Mouse (Mus musculus) small intestine, adult 2 months (tissue): ENCODE data around the gene Fam92b. TPM values are rescaled to one million over a fixed set of nuclear protein-coding genes. Genes with fewer than 3 reads are reported as not detected.

ENCODE experiments used
- H3K27ac ChIP-seq: fragments of 200-500 bp; 2 replicates; pipeline ENCODE4 v1.5.1; 2012; ENCODE audit warnings: low read depth, low read length, control low read depth, inconsistent platforms; ENCODE audit not compliant: insufficient read depth
- H3K27me3 ChIP-seq: fragments of 200-500 bp; 2 replicates; pipeline ENCODE4 v1.6.1; 2012; ENCODE audit warnings: mild to moderate bottlenecking, moderate library complexity, low read length, inconsistent platforms; ENCODE audit not compliant: control insufficient read depth, insufficient read depth
- H3K36me3 ChIP-seq: fragments of 200-500 bp; 2 replicates; pipeline ENCODE4 v1.6.1; 2012; ENCODE audit warnings: mild to moderate bottlenecking, low read length, control low read depth, inconsistent platforms; ENCODE audit not compliant: control insufficient read depth, insufficient read depth
- H3K4me1 ChIP-seq: fragments of 200-500 bp; 2 replicates; pipeline ENCODE4 v1.6.1; 2012; ENCODE audit warnings: low read length, inconsistent platforms, mixed read lengths; ENCODE audit not compliant: control insufficient read depth, insufficient read depth, insufficient read length
- H3K4me3 ChIP-seq: fragments of 200-500 bp; 2 replicates; pipeline ENCODE4 v1.5.1; 2012; ENCODE audit warnings: low read depth, mild to moderate bottlenecking, control low read depth, inconsistent platforms, low read length, moderate library complexity
- CTCF ChIP-seq: fragments of 200-500 bp; IDR thresholded peaks from 2 replicates; pipeline ENCODE4 v1.5.1; 2012; ENCODE audit warnings: low read depth, mild to moderate bottlenecking, control low read depth, inconsistent platforms, low read length, moderate library complexity, mixed read lengths; ENCODE audit not compliant: insufficient replicate concordance, insufficient read length; ENCODE audit errors: extremely low read depth
- POLR2A ChIP-seq: fragments of 200-500 bp; IDR thresholded peaks from 2 replicates; pipeline ENCODE4 v1.6.1; 2012; ENCODE audit warnings: low read depth, mild to moderate bottlenecking, control low read depth, inconsistent platforms, low read length, moderate library complexity
- WGBS: fragments of 180-500 bp; shearing (Covaris S2); methylation state at CpG from one replicate; pipeline ENCODE4 v1.1.7; 2018; 5-methylcytosine and 5-hydroxymethylcytosine counted together
- polyA plus RNA-seq: library from polyadenylated mRNA; depleted of rRNA; stranded (reverse); fragments of >200 nt; gene quantifications from 2 replicates; pipeline ENCODE4 v1.2.3, GENCODE M21; 2012

Gene Fam92b
- polyA plus RNA-seq, 1 experiment = not detected

GRCm38 (mm10) chr8:120181274-120181673 lies 4.0 kb upstream of the Fam92b start:
- H3K27ac ChIP-seq = no peak overlapping the region
- peaks cover 10% of the 10 kb centered on the region for H3K4me1 ChIP-seq
- peaks cover 11% of the 10 kb centered on the region; the same call in 1 of the 2 replicates for H3K27me3 ChIP-seq
- 73% methylated on average over 5 of the region's 5 CpGs for WGBS
- H3K4me3 ChIP-seq = no peak overlapping the region
- TF ChIP-seq CTCF (no peak), POLR2A (no peak)
- no peaks in the 10 kb centered on the region for H3K36me3 ChIP-seq

- H3K27me3 ChIP-seq = peaks cover 11% of the 10 kb centered on the region; the same call in 1 of the 2 replicates
- 73% methylated on average over 7 of the region's 7 CpGs for WGBS
- TF ChIP-seq CTCF (no peak), POLR2A (no peak)
- peaks cover 5% of the 10 kb centered on the region for H3K4me1 ChIP-seq
- no peaks in the 10 kb centered on the region for H3K36me3 ChIP-seq
- no peak overlapping the region for H3K4me3 ChIP-seq
- no peak overlapping the region for H3K27ac ChIP-seq
These were observed 3.2 kb upstream of the Fam92b start for GRCm38 (mm10) chr8:120180445-120180970.

GRCm38 (mm10) chr8:120179027-120179431 lies 1.8 kb upstream of the Fam92b start:
- under 1% methylated on average over 10 of the region's 10 CpGs for WGBS
- peak overlapping the region; percentile 34 for H3K4me3 ChIP-seq

GRCm38 (mm10) chr8:120178124-120178514 lies 853 bp upstream of the Fam92b start:
- Histone ChIP-seq H3K27ac (no peak overlapping the region), H3K4me3 (no peak overlapping the region), H3K27me3 (peaks cover 11% of the 10 kb centered on the region; the same call in 1 of the 2 replicates), H3K4me1 (no peaks in the 10 kb centered on the region; the same call in 1 of the 2 replicates), H3K36me3 (no peaks in the 10 kb centered on the region)
- no peak for TF ChIP-seq CTCF
- no peak for TF ChIP-seq POLR2A
- WGBS = 14% methylated on average over 10 of the region's 10 CpGs

More at GRCm38 (mm10) chr8:120179027-120179431, 1.8 kb upstream of the Fam92b start:
- Histone ChIP-seq H3K36me3 (no peaks in the 10 kb centered on the region), H3K27ac (no peak overlapping the region), H3K4me1 (no peaks in the 10 kb centered on the region; the same call in 1 of the 2 replicates), H3K27me3 (peaks cover 11% of the 10 kb centered on the region; the same call in 1 of the 2 replicates)
- TF ChIP-seq POLR2A (no peak), CTCF (peak; percentile 99)

- TF ChIP-seq CTCF (no peak), POLR2A (no peak)
- Histone ChIP-seq H3K4me3 (no peak overlapping the region), H3K27me3 (peaks cover 11% of the 10 kb centered on the region; the same call in 1 of the 2 replicates), H3K36me3 (no peaks in the 10 kb centered on the region), H3K4me1 (no peaks in the 10 kb centered on the region; the same call in 1 of the 2 replicates), H3K27ac (no peak overlapping the region)
- WGBS = 51% methylated on average over 4 of the region's 4 CpGs
These were observed 661 bp downstream of the Fam92b start for GRCm38 (mm10) chr8:120176605-120177004.

GRCm38 (mm10) chr8:120174606-120175005 lies 2.7 kb downstream of the Fam92b start:
- Histone ChIP-seq H3K4me3 (no peak overlapping the region), H3K36me3 (no peaks in the 10 kb centered on the region), H3K4me1 (no peaks in the 10 kb centered on the region; the same call in 1 of the 2 replicates), H3K27me3 (peaks cover 11% of the 10 kb centered on the region; the same call in 1 of the 2 replicates), H3K27ac (no peak overlapping the region)
- TF ChIP-seq CTCF (no peak), POLR2A (no peak)
- 67% methylated on average over 18 of the region's 18 CpGs for WGBS

GRCm38 (mm10) chr8:120173195-120173594 lies 4.1 kb downstream of the Fam92b start:
- WGBS = 91% methylated on average over 1 of the region's 1 CpGs
- no peak overlapping the region for H3K4me3 ChIP-seq
- H3K4me1 ChIP-seq = no peaks in the 10 kb centered on the region; the same call in 1 of the 2 replicates
- peaks cover 9% of the 10 kb centered on the region; the same call in 1 of the 2 replicates for H3K27me3 ChIP-seq
- TF ChIP-seq CTCF = no peak
- no peak for TF ChIP-seq POLR2A
- H3K27ac ChIP-seq = no peak overlapping the region
- no peaks in the 10 kb centered on the region for H3K36me3 ChIP-seq
